Mouse (Mus musculus): ENCODE data around the gene T2. TPM values are rescaled to one million over a fixed set of nuclear protein-coding genes. Genes with fewer than 3 reads are reported as not detected.

The T2 gene
- polyA plus RNA-seq, 1 experiment, result 0.16 TPM

DNA sequence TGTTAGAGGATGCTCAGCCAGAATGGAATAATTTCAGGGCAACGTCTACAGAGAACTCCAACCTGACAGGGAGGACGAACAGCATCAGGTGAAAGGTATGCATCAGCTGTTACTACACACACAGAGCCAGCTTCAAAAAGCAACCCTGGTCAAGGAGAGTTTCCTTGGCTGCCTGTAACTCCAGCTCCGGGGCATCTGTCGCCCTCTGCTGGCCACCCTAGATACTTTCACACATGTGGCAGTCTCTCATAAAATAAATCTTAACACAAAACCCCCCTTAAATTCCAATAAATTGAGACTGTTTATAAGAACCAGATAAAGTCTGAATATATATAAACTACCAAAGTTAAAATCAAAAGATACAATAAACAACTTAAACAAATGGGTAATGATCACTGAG, 105.8 kb downstream of the T2 start:
- Histone ChIP-seq H3K36me3 (ENCODE audit: control insufficient read depth, insufficient read depth, low read length) (no peaks in the 10 kb centered on the region), H3K4me1 (ENCODE audit: control insufficient read depth, insufficient read depth, low read length) (no peaks in the 10 kb centered on the region), H3K4me3 (ENCODE audit: control insufficient read depth, low read depth, low read length) (no peak overlapping the region), H3K27ac (ENCODE audit: control insufficient read depth, insufficient read depth, low read depth, low read length) (no peak overlapping the region), H3K27me3 (ENCODE audit: control insufficient read depth, insufficient read depth, low read length) (no peaks in the 10 kb centered on the region)
- TF ChIP-seq CTCF (IDR thresholded peaks at IDR 0.05; ENCODE audit: control insufficient read depth, insufficient read depth, insufficient replicate concordance, low read depth, low read length) (peak; percentile 63; the same call in 1 of the 2 replicates), POLR2A (IDR thresholded peaks at IDR 0.05; ENCODE audit: control insufficient read depth, low read depth, low read length) (no peak)

GRCm38 (mm10) chr17:8463482-8464128, 107.8 kb downstream of the T2 start:
- H3K27me3 ChIP-seq (ENCODE audit: control insufficient read depth, insufficient read depth, low read length), result no peaks in the 10 kb centered on the region
- TF ChIP-seq CTCF (IDR thresholded peaks at IDR 0.05; ENCODE audit: control insufficient read depth, insufficient read depth, insufficient replicate concordance, low read depth, low read length) (peak; percentile 81; the same call in 1 of the 2 replicates), POLR2A (IDR thresholded peaks at IDR 0.05; ENCODE audit: control insufficient read depth, low read depth, low read length) (no peak)
- H3K27ac ChIP-seq (ENCODE audit: control insufficient read depth, insufficient read depth, low read depth, low read length), result no peak overlapping the region
- no peak overlapping the region for H3K4me3 ChIP-seq (ENCODE audit: control insufficient read depth, low read depth, low read length)
- no peaks in the 10 kb centered on the region for H3K36me3 ChIP-seq (ENCODE audit: control insufficient read depth, insufficient read depth, low read length)
- H3K4me1 ChIP-seq (ENCODE audit: control insufficient read depth, insufficient read depth, low read length), result peaks cover 3% of the 10 kb centered on the region; the same call in 1 of the 2 replicates

DNA sequence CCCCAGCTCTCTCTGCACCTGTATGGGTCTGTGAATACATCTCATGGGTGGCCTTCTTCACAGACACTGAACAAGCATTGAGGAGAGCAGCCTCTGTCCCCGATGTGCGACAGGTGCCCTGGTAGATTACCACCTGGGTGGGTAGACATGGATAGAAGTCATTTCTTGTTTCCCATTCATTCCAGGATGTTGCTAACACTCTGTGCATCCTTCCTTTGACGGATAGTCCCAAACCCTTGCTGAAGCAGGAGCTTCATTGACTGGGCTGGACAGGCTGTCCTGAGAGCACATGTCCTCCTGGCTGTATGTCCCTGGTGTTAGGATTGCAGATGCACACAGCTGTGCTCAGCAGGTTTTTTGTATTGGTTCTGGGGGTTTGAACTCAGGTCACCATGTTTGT, 112.0 kb downstream of the T2 start:
- Histone ChIP-seq H3K4me3 (ENCODE audit: control insufficient read depth, low read depth, low read length) (no peak overlapping the region), H3K27me3 (ENCODE audit: control insufficient read depth, insufficient read depth, low read length) (no peaks in the 10 kb centered on the region), H3K4me1 (ENCODE audit: control insufficient read depth, insufficient read depth, low read length) (peaks cover 3% of the 10 kb centered on the region; the same call in 1 of the 2 replicates), H3K27ac (ENCODE audit: control insufficient read depth, insufficient read depth, low read depth, low read length) (no peak overlapping the region), H3K36me3 (ENCODE audit: control insufficient read depth, insufficient read depth, low read length) (no peaks in the 10 kb centered on the region)
- TF ChIP-seq POLR2A (IDR thresholded peaks at IDR 0.05; ENCODE audit: control insufficient read depth, low read depth, low read length) (no peak), CTCF (IDR thresholded peaks at IDR 0.05; ENCODE audit: control insufficient read depth, insufficient read depth, insufficient replicate concordance, low read depth, low read length) (no peak)

- H3K27ac ChIP-seq (ENCODE audit: control insufficient read depth, insufficient read depth, low read depth, low read length), result no peak overlapping the region
- no peaks in the 10 kb centered on the region for H3K36me3 ChIP-seq (ENCODE audit: control insufficient read depth, insufficient read depth, low read length)
- peaks cover 3% of the 10 kb centered on the region; the same call in 1 of the 2 replicates for H3K4me1 ChIP-seq (ENCODE audit: control insufficient read depth, insufficient read depth, low read length)
- peak overlapping the region; percentile 83 for H3K4me3 ChIP-seq (ENCODE audit: control insufficient read depth, low read depth, low read length)
- H3K27me3 ChIP-seq (ENCODE audit: control insufficient read depth, insufficient read depth, low read length), result no peaks in the 10 kb centered on the region
- TF ChIP-seq CTCF (IDR thresholded peaks at IDR 0.05; ENCODE audit: control insufficient read depth, insufficient read depth, insufficient replicate concordance, low read depth, low read length) (peak; percentile 77; the same call in 1 of the 2 replicates), POLR2A (IDR thresholded peaks at IDR 0.05; ENCODE audit: control insufficient read depth, low read depth, low read length) (no peak)
Measured at GRCm38 (mm10) chr17:8468716-8469344, 113.0 kb downstream of the T2 start.

Other genes starting within 250 kb of the T2 start
- 0.11 and 0.58 TPM in 2 replicates for gene Gm49673, start 208.2 kb upstream of the T2 start, polyA plus RNA-seq (2012; rRNA removed)
- gene Rnaset2a, start 207.9 kb upstream of the T2 start, polyA plus RNA-seq (2012; rRNA removed), result 18.3 and 19.1 TPM in 2 replicates
- 27.1 and 28.2 TPM in 2 replicates for gene Fgfr1op, start 190.5 kb upstream of the T2 start, polyA plus RNA-seq (2012; rRNA removed)
- gene Ccr6, start 119.9 kb upstream of the T2 start, polyA plus RNA-seq (2012; rRNA removed), result 14.2 and 15.7 TPM in 2 replicates
- 36.7 and 42.3 TPM in 2 replicates for gene Mpc1, start 73.1 kb upstream of the T2 start, polyA plus RNA-seq (2012; rRNA removed)
- gene Sft2d1, start 44.9 kb upstream of the T2 start, polyA plus RNA-seq (2012; rRNA removed), result 34.6 and 40.9 TPM in 2 replicates
- gene Prr18, start 18.5 kb upstream of the T2 start, polyA plus RNA-seq (2012; rRNA removed), result 0.15 and 0.16 TPM in 2 replicates
- gene T, start 78.4 kb downstream of the T2 start, polyA plus RNA-seq (2012; rRNA removed), result 0.09 and 0.28 TPM in 2 replicates
- 26.2 and 28.3 TPM in 2 replicates for gene Pde10a, start 169.4 kb downstream of the T2 start, polyA plus RNA-seq (2012; rRNA removed)
- gene Gm17087, start 211.0 kb downstream of the T2 start, polyA plus RNA-seq (2012; rRNA removed), result not detected in 2 replicates

Measured in testis, adult 2 months (tissue).